Mouse (Mus musculus) thymus, postnatal 0 days (tissue): ENCODE measurements around the gene Ndufaf8. TPM values are rescaled to one million over a fixed set of nuclear protein-coding genes. Genes with fewer than 3 reads are reported as not detected.

ENCODE experiments used
- DNase-seq: peaks from one replicate; pipeline ENCODE4 v3.0.0-alpha.2; 2015; ENCODE audit warnings: low spot score
- microRNA-seq: library from miRNA; unstranded; fragments of <30 nt; microRNA quantifications from one replicate; pipeline ENCODE4, GENCODE M21; 2016; ENCODE audit warnings: borderline number of aligned reads
- polyA plus RNA-seq: library from polyadenylated mRNA; unstranded; fragments of >200 nt; fragmentation: Nextera tagmentation; extraction: Ambion mirVana; gene quantifications from 2 replicates; pipeline ENCODE4 v1.2.1, GENCODE M21; 2015

Ndufaf8 gene
- polyA plus RNA-seq, 1 experiment from 2014 or later, result 112 TPM

GRCm38 (mm10) chr11:120134148-120134547 lies 35.4 kb downstream of the Ndufaf8 start:
- no peak for DNase-seq

- DNase-seq, result no peak
These were observed 36.3 kb downstream of the Ndufaf8 start for GRCm38 (mm10) chr11:120134847-120135530.

GRCm38 (mm10) chr11:120136195-120136594 lies 37.5 kb downstream of the Ndufaf8 start:
- DNase-seq, result no peak

- DNase-seq, result no peak
These were observed 38.3 kb downstream of the Ndufaf8 start for GRCm38 (mm10) chr11:120136796-120137624.

- no peak for DNase-seq
These were observed 38.9 kb downstream of the Ndufaf8 start for GRCm38 (mm10) chr11:120137625-120138004.

- peak; percentile 30 for DNase-seq
These were observed 40.6 kb downstream of the Ndufaf8 start for GRCm38 (mm10) chr11:120139309-120139731.

GRCm38 (mm10) chr11:120140255-120140654 lies 41.5 kb downstream of the Ndufaf8 start:
- no peak for DNase-seq

- DNase-seq, result peak; percentile 55
These were observed 43.9 kb downstream of the Ndufaf8 start for GRCm38 (mm10) chr11:120142601-120143051.

GRCm38 (mm10) chr11:120143708-120144497 lies 45.2 kb downstream of the Ndufaf8 start:
- no peak for DNase-seq

- no peak for DNase-seq
These were observed 49.6 kb downstream of the Ndufaf8 start for GRCm38 (mm10) chr11:120148201-120148855.

GRCm38 (mm10) chr11:120149510-120150200 lies 50.9 kb downstream of the Ndufaf8 start:
- peak; percentile 39 for DNase-seq

Small RNA genes lying within 50 kb of the gene (microRNA-seq; reads per million reads assigned to microRNA genes)
- gene Gm25948, result not detected

Other genes with a start within 250 kb of the Ndufaf8 start
- 81.4 and 86.0 TPM in 2 replicates for gene Chmp6, start 185.5 kb upstream of the Ndufaf8 start, polyA plus RNA-seq
- 25.1 and 26.3 TPM in 2 replicates for gene Baiap2, start 156.2 kb upstream of the Ndufaf8 start, polyA plus RNA-seq
- 0.21 and 0.31 TPM in 2 replicates for gene Aatk, start 51.8 kb upstream of the Ndufaf8 start, polyA plus RNA-seq
- 9.5 and 11.2 TPM in 2 replicates for gene Cep131, start 12.1 kb upstream of the Ndufaf8 start, polyA plus RNA-seq
- 12.3 and 13.2 TPM in 2 replicates for gene Tepsin, start 197 bp upstream of the Ndufaf8 start, polyA plus RNA-seq
- 58.9 and 60.9 TPM in 2 replicates for gene Slc38a10, start 52.4 kb downstream of the Ndufaf8 start, polyA plus RNA-seq
- 3.3 and 4.6 TPM in 2 replicates for gene Bahcc1, start 134.0 kb downstream of the Ndufaf8 start, polyA plus RNA-seq
- 1,815 and 1,857 TPM in 2 replicates for gene Actg1, start 249.6 kb downstream of the Ndufaf8 start, polyA plus RNA-seq